Mouse (Mus musculus) heart, adult 2 months (tissue): ENCODE results near the gene Abcc2. TPM values are rescaled to one million over a fixed set of nuclear protein-coding genes. Genes with fewer than 3 reads are reported as not detected.

ENCODE experiments used
- DNase-seq, 2 experiments: peaks; one replicate each; pipeline ENCODE4 v3.0.0; 2021
- H3K27ac ChIP-seq: fragments of 200-600 bp; 2 replicates; pipeline ENCODE4 v1.8.1; 2022
- H3K27me3 ChIP-seq: fragments of 200-500 bp; 2 replicates; pipeline ENCODE4 v1.6.1; 2012; ENCODE audit warnings: mild to moderate bottlenecking, low read length, inconsistent platforms, mixed read lengths; ENCODE audit not compliant: control insufficient read depth, insufficient read depth
- H3K36me3 ChIP-seq: fragments of 200-500 bp; 2 replicates; pipeline ENCODE4 v1.6.1; 2012; ENCODE audit warnings: low read length, inconsistent platforms; ENCODE audit not compliant: control insufficient read depth, insufficient read depth
- H3K4me1 ChIP-seq: fragments of 200-500 bp; 2 replicates; pipeline ENCODE4 v1.6.1; 2011; ENCODE audit warnings: low read length; ENCODE audit not compliant: control insufficient read depth, insufficient read depth
- H3K4me3 ChIP-seq: fragments of 200-600 bp; 2 replicates; pipeline ENCODE4 v1.8.1; 2022
- H3K79me2 ChIP-seq: fragments of 200-500 bp; replicated peaks from 2 replicates; pipeline ENCODE4 v1.6.1; 2012; ENCODE audit warnings: mild to moderate bottlenecking, inconsistent platforms, low read length, moderate library complexity, mixed read lengths; ENCODE audit not compliant: control insufficient read depth, insufficient read depth
- H3K9ac ChIP-seq: fragments of 200-500 bp; 2 replicates; pipeline ENCODE4 v1.6.1; 2012; ENCODE audit warnings: low read depth, mild to moderate bottlenecking, control low read depth, inconsistent platforms, low read length, mixed read lengths
- CTCF ChIP-seq: fragments of 200-600 bp; IDR thresholded peaks from 2 replicates; pipeline ENCODE4 v1.8.1; 2022; ENCODE audit warnings: antibody characterized with exemption, mild to moderate bottlenecking, moderate library complexity
- EP300 ChIP-seq: fragments of 200-500 bp; IDR thresholded peaks from 2 replicates; pipeline ENCODE4 v1.6.1; 2011; ENCODE audit warnings: low read depth, low read length, control low read depth; ENCODE audit not compliant: insufficient read depth
- POLR2A ChIP-seq: fragments of 200-500 bp; IDR thresholded peaks from 2 replicates; pipeline ENCODE4 v1.6.1; 2011; ENCODE audit warnings: mild to moderate bottlenecking, low read depth, low read length, control low read depth; ENCODE audit not compliant: insufficient read depth
- WGBS: fragments of 180-500 bp; shearing (Covaris S2); methylation state at CpG from one replicate; pipeline ENCODE4 v1.1.7; 2018; 5-methylcytosine and 5-hydroxymethylcytosine counted together
- intact Hi-C: fragments of 180-260 bp; cut with DNase I; formaldehyde crosslinking; loops from one replicate; pipeline ENCODE4 v1.15.1; 2025
- polyA plus RNA-seq: library from polyadenylated mRNA; depleted of rRNA; stranded (reverse); fragments of >200 nt; gene quantifications from 2 replicates; pipeline ENCODE4 v1.2.3, GENCODE M21; 2012; rRNA removed
- total RNA-seq, 2 experiments: library from RNA; stranded (reverse); gene quantifications; 2 replicates each; pipeline ENCODE4 v1.2.3; 2021

Abcc2 gene
- total and polyA plus RNA-seq, 3 experiments, result 0.06 TPM; not detected in 2

GRCm38 (mm10) chr19:43886371-43887099 is 104.5 kb downstream of the Abcc2 start:
- H3K4me1 ChIP-seq, result no peaks in the 10 kb centered on the region
- no peak overlapping the region for H3K27ac ChIP-seq
- WGBS, result 80% methylated on average over 12 of the region's 12 CpGs
- intact Hi-C loops, result no loop called here
- H3K4me3 ChIP-seq, result no peak overlapping the region
- no peaks in the 10 kb centered on the region for H3K36me3 ChIP-seq
- H3K9ac ChIP-seq, result no peak overlapping the region
- H3K27me3 ChIP-seq, result no peaks in the 10 kb centered on the region
- no peaks in the 10 kb centered on the region for H3K79me2 ChIP-seq
- TF ChIP-seq EP300 (no peak), CTCF (no peak), POLR2A (no peak)
- no peak for DNase-seq

- Histone ChIP-seq H3K9ac (no peak overlapping the region), H3K27me3 (no peaks in the 10 kb centered on the region), H3K4me1 (no peaks in the 10 kb centered on the region), H3K79me2 (no peaks in the 10 kb centered on the region), H3K27ac (no peak overlapping the region), H3K4me3 (no peak overlapping the region), H3K36me3 (no peaks in the 10 kb centered on the region)
- intact Hi-C loops, result no loop called here
- WGBS, result 85% methylated on average over 5 of the region's 5 CpGs
- TF ChIP-seq POLR2A (no peak), EP300 (no peak), CTCF (no peak)
- DNase-seq, result no peak
Observed at GRCm38 (mm10) chr19:43887242-43887641, 105.2 kb downstream of the Abcc2 start.

DNA sequence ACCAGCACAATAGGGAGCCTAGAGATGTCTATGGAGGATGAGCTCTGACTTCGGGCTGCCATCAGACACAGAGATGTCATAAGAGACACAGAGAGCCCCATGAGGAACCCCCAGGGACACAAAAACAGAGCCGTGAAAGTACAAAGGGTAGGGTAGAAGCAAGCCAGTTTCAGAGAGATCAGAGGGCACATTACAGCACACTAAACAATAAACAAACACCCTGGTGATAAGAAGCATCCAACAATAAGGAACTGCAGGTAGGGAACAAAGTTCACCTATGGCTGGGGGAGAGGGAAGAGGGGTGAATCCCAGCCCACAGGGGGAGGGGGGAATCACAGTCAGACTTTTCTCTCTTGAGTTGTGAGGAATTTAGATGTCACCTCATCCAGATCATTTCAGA is 105.7 kb downstream of the Abcc2 start:
- intact Hi-C loops, result no loop called here
- H3K79me2 ChIP-seq, result no peaks in the 10 kb centered on the region; the same call in 1 of the 2 replicates

More for the DNA sequence above, 105.7 kb downstream of the Abcc2 start:
- Histone ChIP-seq H3K36me3 (no peaks in the 10 kb centered on the region), H3K4me1 (no peaks in the 10 kb centered on the region), H3K4me3 (no peak overlapping the region), H3K9ac (no peak overlapping the region), H3K27ac (no peak overlapping the region), H3K27me3 (no peaks in the 10 kb centered on the region)
- DNase-seq, result no peak
- TF ChIP-seq EP300 (no peak), POLR2A (no peak), CTCF (no peak)
- WGBS, result 89% methylated on average over 2 of the region's 2 CpGs

Other genes starting within 250 kb of the Abcc2 start
- not detected for gene Nkx2-3, start 169.9 kb upstream of the Abcc2 start, total RNA-seq
- gene Nkx2-3, start 169.9 kb upstream of the Abcc2 start, polyA plus RNA-seq, result not detected in 2 replicates
- gene Slc25a28, start 107.3 kb upstream of the Abcc2 start, total RNA-seq, result 10 to 100 TPM; 23.3 to 31.7 TPM
- gene Slc25a28, start 107.3 kb upstream of the Abcc2 start, polyA plus RNA-seq, result 48.3 and 50.0 TPM in 2 replicates
- 1 to 10 TPM; 2.6 to 2.9 TPM for gene Entpd7, start 92.5 kb upstream of the Abcc2 start, total RNA-seq
- 1.8 and 2.0 TPM in 2 replicates for gene Entpd7, start 92.5 kb upstream of the Abcc2 start, polyA plus RNA-seq
- gene Cutc, start 29.2 kb upstream of the Abcc2 start, total RNA-seq, result 10 to 100 TPM; 12.1 to 15.0 TPM
- 8.6 and 14.5 TPM in 2 replicates for gene Cutc, start 29.2 kb upstream of the Abcc2 start, polyA plus RNA-seq
- gene Cox15, start 29.2 kb upstream of the Abcc2 start, total RNA-seq, result 10 to 100 TPM; 25.0 to 27.0 TPM
- 22.5 and 28.8 TPM in 2 replicates for gene Cox15, start 29.2 kb upstream of the Abcc2 start, polyA plus RNA-seq
- 1 to 10 TPM; 8.1 to 9.8 TPM for gene Dnmbp, start 158.0 kb downstream of the Abcc2 start, total RNA-seq
- 7.1 and 9.6 TPM in 2 replicates for gene Dnmbp, start 158.0 kb downstream of the Abcc2 start, polyA plus RNA-seq
- under 1 TPM in 1 of 2 experiments, not detected in 1; 0.31 TPM for gene Cpn1, start 204.4 kb downstream of the Abcc2 start, total RNA-seq
- gene Cpn1, start 204.4 kb downstream of the Abcc2 start, polyA plus RNA-seq, result 0.18 and 0.47 TPM in 2 replicates
- gene Cyp2c23, start 247.0 kb downstream of the Abcc2 start, total RNA-seq, result not detected
- 0.12 TPM in 1 of 2 replicates, not detected in the other for gene Cyp2c23, start 247.0 kb downstream of the Abcc2 start, polyA plus RNA-seq